Mouse (Mus musculus): ENCODE results near the gene Zdhhc18.

DNA sequence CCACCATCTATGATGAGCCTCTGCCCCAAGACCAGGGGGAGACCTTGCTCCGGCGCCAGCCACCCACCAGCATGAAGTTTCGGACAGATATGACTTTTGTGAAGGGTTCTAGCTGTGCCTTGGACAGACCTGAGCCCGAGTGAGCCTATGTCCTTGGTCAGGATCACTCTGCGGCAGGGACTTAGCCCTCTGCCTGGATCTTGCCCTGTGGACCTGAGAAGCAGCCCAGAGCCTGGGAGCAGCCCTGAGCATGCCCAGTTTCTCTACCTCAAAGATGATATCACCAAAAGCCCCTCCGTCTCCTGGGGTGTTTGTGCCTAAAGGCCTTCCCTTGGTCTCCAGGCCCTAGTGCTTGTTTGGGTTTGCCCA lies 66.3 kb downstream of the Zdhhc18 start:
- no peak for TF ChIP-seq CTCF (IDR thresholded peaks at IDR 0.05; ENCODE audit: borderline replicate concordance, insufficient read depth, low read length)
- no peak for TF ChIP-seq POLR2A (IDR thresholded peaks at IDR 0.05; ENCODE audit: low read depth, low read length)
